Mouse (Mus musculus): ENCODE results near the gene Gzmn. TPM values are rescaled to one million over a fixed set of nuclear protein-coding genes. Genes with fewer than 3 reads are reported as not detected.
"Not testable (repeated sequence)": the region's sequence is repeated elsewhere in the genome, so short reads cannot be mapped to it uniquely, and the experiment has no call there.

Gene Gzmn
- polyA plus RNA-seq (2016; fragmentation: Nextera tagmentation; extraction: Ambion mirVana): not detected in 2 replicates

GRCm38 (mm10) chr14:56174499-56174898 lies at the start of gene Gzmn:
Gene Gzmn (minus strand): TSS chr14:56174599.
- H3K9ac ChIP-seq: no peak within 1 kb of the TSS
- no peak for ATAC-seq (ENCODE audit: insufficient number of reproducible peaks, insufficient read depth, low FRiP score, low TSS enrichment)
- no peaks in the 10 kb centered on the region for H3K27me3 ChIP-seq
- H3K36me3 ChIP-seq: no peaks in the 10 kb centered on the region
- no peaks in the 10 kb centered on the region for H3K9me3 ChIP-seq
- H3K27ac ChIP-seq: no peak within 1 kb of the TSS
- H3K4me2 ChIP-seq (replicated peaks): no peak within 1 kb of the TSS
- H3K4me3 ChIP-seq: no peak within 1 kb of the TSS
- 86% methylated on average over 5 of the region's 5 CpGs for WGBS
- no peaks in the 10 kb centered on the region for H3K4me1 ChIP-seq

DNA sequence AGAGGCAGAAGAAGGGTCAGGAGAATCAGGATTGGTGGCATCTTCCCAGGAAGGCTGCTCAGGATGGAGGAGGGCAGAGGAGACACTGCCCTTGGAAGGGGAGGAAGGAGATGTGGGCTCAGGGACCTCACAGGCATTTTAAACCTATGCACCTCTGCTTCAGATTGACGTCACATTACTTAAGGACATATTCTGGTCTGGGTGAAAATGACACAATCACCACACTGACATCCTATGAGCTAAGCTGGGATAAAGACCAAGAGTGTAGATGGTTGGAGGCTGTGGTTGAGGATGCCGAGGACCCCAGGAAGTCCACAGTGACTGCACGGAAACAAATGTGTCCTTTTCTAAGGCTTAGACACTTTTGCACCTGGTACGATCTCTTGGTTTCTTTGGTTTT lies 36.9 kb upstream of the Gzmn start, which contains the start of gene Gzmf:
Gzmf (minus strand) TSS at position 101 of the 400 bp plus-strand sequence.
- no peak for ATAC-seq (ENCODE audit: insufficient number of reproducible peaks, insufficient read depth, low FRiP score, low TSS enrichment)
- Histone ChIP-seq H3K27me3 (no peaks in the 10 kb centered on the region), H3K4me1 (no peaks in the 10 kb centered on the region), H3K9ac (no peak within 1 kb of the TSS), H3K27ac (no peak within 1 kb of the TSS), H3K9me3 (no peaks in the 10 kb centered on the region), H3K4me3 (no peak within 1 kb of the TSS), H3K36me3 (no peaks in the 10 kb centered on the region), H3K4me2 (replicated peaks) (no peak within 1 kb of the TSS)
- WGBS: 90% methylated on average over 4 of the region's 4 CpGs

- no peak overlapping the region for H3K27ac ChIP-seq
- H3K27me3 ChIP-seq: no peaks in the 10 kb centered on the region
- H3K9me3 ChIP-seq: no peaks in the 10 kb centered on the region
- 92% methylated on average over 1 of the region's 1 CpGs for WGBS
- no peak overlapping the region for H3K9ac ChIP-seq
- no peak overlapping the region for H3K4me3 ChIP-seq
- no peaks in the 10 kb centered on the region for H3K36me3 ChIP-seq
- no peaks in the 10 kb centered on the region for H3K4me1 ChIP-seq
- no peak overlapping the region for H3K4me2 ChIP-seq (replicated peaks)
- ATAC-seq (ENCODE audit: insufficient number of reproducible peaks, insufficient read depth, low FRiP score, low TSS enrichment): no peak
Observed at GRCm38 (mm10) chr14:56205613-56206012, 31.2 kb upstream of the Gzmn start.

DNA sequence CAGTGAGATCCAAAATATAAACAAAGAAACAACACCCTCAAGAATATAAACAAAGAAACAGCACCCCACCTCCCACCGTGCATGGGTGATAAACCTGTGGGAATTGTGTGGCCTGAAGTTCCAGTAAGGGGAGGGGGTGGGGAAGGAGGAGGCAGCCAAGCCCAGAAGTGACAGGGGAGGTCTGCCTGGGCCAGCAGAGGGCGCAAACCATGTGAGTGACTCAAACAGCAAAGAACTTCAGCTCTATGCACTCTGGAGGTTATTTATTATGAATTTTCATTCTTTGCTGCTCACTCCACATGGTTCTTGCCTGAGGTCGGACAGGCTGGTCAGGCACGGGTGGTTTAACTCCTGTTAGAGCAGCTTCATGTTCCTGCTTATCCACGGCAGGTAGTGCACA lies 30.6 kb upstream of the Gzmn start:
- H3K27ac ChIP-seq; H3K36me3 ChIP-seq; ATAC-seq (ENCODE audit: insufficient number of reproducible peaks, insufficient read depth, low FRiP score, low TSS enrichment); H3K9me3 ChIP-seq; H3K4me3 ChIP-seq; H3K9ac ChIP-seq; H3K27me3 ChIP-seq; H3K4me1 ChIP-seq; H3K4me2 ChIP-seq (replicated peaks): not testable (repeated sequence)
- WGBS: 26% methylated on average over 5 of the region's 5 CpGs

DNA sequence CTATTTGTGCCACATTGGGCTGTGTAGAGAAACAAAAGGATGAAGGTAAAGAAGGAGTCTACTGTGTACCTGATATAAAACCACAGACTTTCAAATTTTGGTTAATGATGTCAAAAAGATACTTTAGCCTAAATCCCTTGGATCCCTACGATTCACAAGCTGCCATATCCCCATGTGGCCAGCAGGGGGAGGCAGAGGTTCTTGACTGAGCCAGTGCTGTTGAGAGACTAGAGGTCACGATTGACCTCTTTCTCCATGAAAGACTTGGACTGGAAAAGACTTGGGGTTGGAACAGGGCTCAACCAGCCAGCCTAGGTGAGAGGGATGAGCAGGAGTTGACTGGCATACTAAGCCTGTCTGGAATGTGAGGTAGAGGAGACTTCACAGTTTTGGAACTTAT lies 29.6 kb upstream of the Gzmn start:
- no peak overlapping the region for H3K27ac ChIP-seq
- no peak overlapping the region for H3K4me3 ChIP-seq
- H3K4me2 ChIP-seq (replicated peaks): no peak overlapping the region
- no peak overlapping the region for H3K9ac ChIP-seq
- H3K27me3 ChIP-seq: no peaks in the 10 kb centered on the region
- H3K36me3 ChIP-seq: no peaks in the 10 kb centered on the region
- no peaks in the 10 kb centered on the region for H3K9me3 ChIP-seq
- ATAC-seq (ENCODE audit: insufficient number of reproducible peaks, insufficient read depth, low FRiP score, low TSS enrichment): no peak
- H3K4me1 ChIP-seq: no peaks in the 10 kb centered on the region
- WGBS: 9% methylated on average over 2 of the region's 2 CpGs

DNA sequence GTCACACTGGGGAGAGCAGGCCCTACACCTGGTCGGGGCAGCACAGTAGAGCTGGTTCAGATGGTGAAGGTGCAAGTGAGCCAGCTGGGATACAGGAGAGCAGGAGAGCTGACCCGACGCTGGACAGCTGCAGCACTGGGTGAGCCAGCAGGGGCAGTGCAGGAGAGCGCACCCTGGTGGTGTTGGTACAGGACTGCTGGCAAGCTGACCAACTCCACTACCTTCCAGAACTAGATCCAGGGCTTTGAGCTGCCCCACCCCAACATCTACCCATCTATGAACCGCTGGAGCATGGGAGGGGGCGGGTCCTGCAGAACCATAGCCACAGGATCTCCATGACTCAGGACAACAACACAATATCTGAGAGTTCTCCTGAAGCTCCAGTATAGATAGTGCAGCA lies 12.5 kb upstream of the Gzmn start:
- H3K4me3 ChIP-seq: no peak overlapping the region
- H3K9me3 ChIP-seq: no peaks in the 10 kb centered on the region
- no peaks in the 10 kb centered on the region for H3K36me3 ChIP-seq
- no peaks in the 10 kb centered on the region for H3K4me1 ChIP-seq
- no peak overlapping the region for H3K27ac ChIP-seq
- H3K9ac ChIP-seq: no peak overlapping the region
- 58% methylated on average over 6 of the region's 6 CpGs for WGBS
- H3K27me3 ChIP-seq: no peaks in the 10 kb centered on the region
- H3K4me2 ChIP-seq (replicated peaks): no peak overlapping the region
- no peak for ATAC-seq (ENCODE audit: insufficient number of reproducible peaks, insufficient read depth, low FRiP score, low TSS enrichment)

- Histone ChIP-seq H3K27me3 (no peaks in the 10 kb centered on the region), H3K27ac (no peak overlapping the region), H3K36me3 (no peaks in the 10 kb centered on the region), H3K4me1 (no peaks in the 10 kb centered on the region), H3K9ac (no peak overlapping the region), H3K9me3 (no peaks in the 10 kb centered on the region), H3K4me3 (no peak overlapping the region), H3K4me2 (replicated peaks) (no peak overlapping the region)
- ATAC-seq (ENCODE audit: insufficient number of reproducible peaks, insufficient read depth, low FRiP score, low TSS enrichment): no peak
- WGBS: 77% methylated on average over 5 of the region's 5 CpGs
Observed at GRCm38 (mm10) chr14:56186521-56186920, 12.1 kb upstream of the Gzmn start.

DNA sequence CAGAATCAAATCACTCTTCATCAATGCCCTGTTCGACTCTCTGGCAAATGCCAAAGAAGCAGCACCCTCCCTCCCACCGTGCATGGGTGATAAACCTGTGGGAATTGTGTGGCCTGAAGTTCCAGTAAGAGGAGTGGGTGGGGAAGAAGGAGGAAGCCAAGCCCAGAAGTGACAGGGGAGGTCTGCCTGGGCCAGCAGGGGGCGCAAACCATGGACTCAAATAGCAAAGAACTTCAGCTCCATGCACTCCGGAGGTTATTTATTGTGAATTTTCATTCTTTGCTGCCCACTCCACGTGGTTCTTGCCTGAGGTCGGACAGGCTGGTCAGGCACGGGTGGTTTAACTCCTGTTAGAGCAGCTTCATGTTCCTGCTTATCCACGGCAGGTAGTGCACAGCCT lies 3.3 kb upstream of the Gzmn start:
- H3K4me1 ChIP-seq; H3K4me2 ChIP-seq (replicated peaks); ATAC-seq (ENCODE audit: insufficient number of reproducible peaks, insufficient read depth, low FRiP score, low TSS enrichment); H3K27me3 ChIP-seq; H3K4me3 ChIP-seq; H3K9ac ChIP-seq; H3K9me3 ChIP-seq; H3K36me3 ChIP-seq; H3K27ac ChIP-seq: not testable (repeated sequence)
- WGBS: 26% methylated on average over 8 of the region's 8 CpGs

- no peaks in the 10 kb centered on the region for H3K4me1 ChIP-seq
- ATAC-seq (ENCODE audit: insufficient number of reproducible peaks, insufficient read depth, low FRiP score, low TSS enrichment): no peak
- H3K9ac ChIP-seq: no peak overlapping the region
- no peak overlapping the region for H3K4me3 ChIP-seq
- no peaks in the 10 kb centered on the region for H3K27me3 ChIP-seq
- H3K9me3 ChIP-seq: no peaks in the 10 kb centered on the region
- H3K27ac ChIP-seq: no peak overlapping the region
- no peaks in the 10 kb centered on the region for H3K36me3 ChIP-seq
- H3K4me2 ChIP-seq (replicated peaks): no peak overlapping the region
- WGBS: 88% methylated on average over 6 of the region's 6 CpGs
Observed at GRCm38 (mm10) chr14:56173396-56173795, 1.0 kb downstream of the Gzmn start.

DNA sequence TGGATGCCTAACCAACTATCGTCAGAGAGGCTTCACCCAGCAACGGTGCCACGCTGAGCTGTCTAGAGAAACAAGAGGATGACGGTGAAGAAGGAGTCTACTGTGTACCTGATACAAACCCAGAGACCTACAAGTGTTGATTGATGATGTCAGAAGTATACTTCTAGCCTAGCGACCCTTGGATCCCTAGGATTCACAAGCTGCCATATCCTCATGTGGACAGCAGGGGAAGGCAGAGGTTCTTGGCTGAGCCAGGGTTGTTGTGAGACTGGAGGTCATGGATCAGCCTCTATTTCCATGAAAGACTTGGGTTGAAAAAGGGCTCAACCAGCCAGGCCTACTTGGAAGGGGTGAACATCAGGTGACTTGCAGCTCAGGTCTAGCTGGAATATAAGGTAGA lies 1.7 kb downstream of the Gzmn start:
- no peak overlapping the region for H3K27ac ChIP-seq
- H3K9ac ChIP-seq: no peak overlapping the region
- no peaks in the 10 kb centered on the region for H3K27me3 ChIP-seq
- H3K36me3 ChIP-seq: no peaks in the 10 kb centered on the region
- ATAC-seq (ENCODE audit: insufficient number of reproducible peaks, insufficient read depth, low FRiP score, low TSS enrichment): no peak
- H3K4me2 ChIP-seq (replicated peaks): no peak overlapping the region
- no peaks in the 10 kb centered on the region for H3K4me1 ChIP-seq
- 87% methylated on average over 5 of the region's 5 CpGs for WGBS
- H3K9me3 ChIP-seq: no peaks in the 10 kb centered on the region
- H3K4me3 ChIP-seq: no peak overlapping the region

GRCm38 (mm10) chr14:56168009-56168408 lies 6.4 kb downstream of the Gzmn start:
- no peak overlapping the region for H3K27ac ChIP-seq
- no peaks in the 10 kb centered on the region for H3K4me1 ChIP-seq
- 72% methylated on average over 6 of the region's 6 CpGs for WGBS
- H3K9ac ChIP-seq: no peak overlapping the region
- H3K27me3 ChIP-seq: no peaks in the 10 kb centered on the region
- ATAC-seq (ENCODE audit: insufficient number of reproducible peaks, insufficient read depth, low FRiP score, low TSS enrichment): no peak
- H3K9me3 ChIP-seq: no peaks in the 10 kb centered on the region
- no peak overlapping the region for H3K4me3 ChIP-seq
- no peaks in the 10 kb centered on the region for H3K36me3 ChIP-seq
- no peak overlapping the region for H3K4me2 ChIP-seq (replicated peaks)

DNA sequence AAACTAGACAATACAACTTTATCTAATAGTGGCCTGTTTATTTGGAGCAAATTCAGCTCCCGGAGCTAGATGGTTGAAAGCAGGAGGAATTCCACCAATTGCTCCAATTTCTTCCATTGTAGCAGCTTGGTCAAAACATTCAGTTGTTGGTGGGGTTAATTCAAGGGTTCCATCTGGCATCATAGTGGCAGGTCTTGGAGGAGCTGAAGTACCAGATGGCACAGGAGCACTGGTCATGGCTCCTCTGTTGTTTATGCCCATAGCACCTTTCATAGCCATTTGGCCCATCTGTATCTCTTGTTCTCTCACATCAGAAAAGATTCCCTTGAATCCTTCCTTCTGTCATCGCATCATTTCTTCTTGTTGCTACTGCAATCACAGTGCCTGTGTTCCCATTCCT lies 12.3 kb downstream of the Gzmn start:
- no peaks in the 10 kb centered on the region for H3K4me1 ChIP-seq
- H3K9ac ChIP-seq: no peak overlapping the region
- no peaks in the 10 kb centered on the region for H3K9me3 ChIP-seq
- ATAC-seq (ENCODE audit: insufficient number of reproducible peaks, insufficient read depth, low FRiP score, low TSS enrichment): no peak
- H3K36me3 ChIP-seq: no peaks in the 10 kb centered on the region
- H3K4me2 ChIP-seq (replicated peaks): no peak overlapping the region
- H3K27me3 ChIP-seq: no peaks in the 10 kb centered on the region
- no peak overlapping the region for H3K27ac ChIP-seq
- WGBS: 89% methylated on average over 2 of the region's 2 CpGs
- H3K4me3 ChIP-seq: no peak overlapping the region

DNA sequence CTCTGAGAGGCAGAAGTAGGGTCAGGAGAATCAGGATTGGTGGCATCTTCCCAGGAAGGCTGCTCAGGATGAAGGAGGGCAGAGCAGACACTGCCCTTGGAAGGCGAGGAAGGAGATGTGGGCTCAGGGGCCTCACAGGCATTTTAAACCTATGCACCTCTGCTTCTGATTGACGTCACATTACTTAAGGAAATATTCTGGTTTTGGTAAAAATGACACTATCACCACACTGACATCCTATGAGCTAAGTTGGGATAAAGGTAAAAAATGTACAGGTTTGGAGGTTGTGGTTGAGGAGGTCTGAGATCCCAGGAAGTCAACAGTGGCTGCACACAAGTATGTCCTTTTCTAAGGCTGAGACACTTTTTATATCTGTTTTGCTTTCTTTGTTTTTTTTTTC lies 14.9 kb downstream of the Gzmn start, which contains the start of gene Gzmg:
Gzmg (minus strand) TSS at position 101 of the 400 bp plus-strand sequence.
- not testable (repeated sequence) for H3K36me3 ChIP-seq; H3K9me3 ChIP-seq; H3K27ac ChIP-seq; H3K4me3 ChIP-seq; H3K27me3 ChIP-seq; H3K4me1 ChIP-seq; ATAC-seq (ENCODE audit: insufficient number of reproducible peaks, insufficient read depth, low FRiP score, low TSS enrichment); H3K9ac ChIP-seq; H3K4me2 ChIP-seq (replicated peaks)
- 89% methylated on average over 2 of the region's 2 CpGs for WGBS

Data from embryonic facial prominence, embryonic 12.5 days (tissue).